Mouse (Mus musculus): ENCODE data around the gene Gab2.

Gene Gab2

DNA sequence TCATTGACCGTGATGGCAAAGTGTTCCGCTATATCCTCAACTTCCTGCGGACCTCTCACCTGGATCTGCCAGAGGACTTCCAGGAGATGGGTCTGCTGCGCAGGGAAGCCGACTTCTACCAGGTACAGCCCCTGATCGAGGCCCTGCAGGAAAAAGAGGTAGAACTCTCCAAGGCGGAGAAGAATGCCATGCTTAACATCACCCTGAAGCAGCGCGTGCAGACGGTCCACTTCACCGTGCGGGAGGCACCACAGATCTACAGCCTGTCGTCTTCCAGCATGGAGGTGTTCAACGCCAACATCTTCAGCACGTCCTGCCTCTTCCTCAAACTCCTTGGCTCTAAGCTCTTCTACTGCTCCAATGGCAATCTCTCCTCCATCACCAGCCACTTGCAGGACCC lies 266.1 kb downstream of the Gab2 start:
- DNase-seq, result no peak

DNA sequence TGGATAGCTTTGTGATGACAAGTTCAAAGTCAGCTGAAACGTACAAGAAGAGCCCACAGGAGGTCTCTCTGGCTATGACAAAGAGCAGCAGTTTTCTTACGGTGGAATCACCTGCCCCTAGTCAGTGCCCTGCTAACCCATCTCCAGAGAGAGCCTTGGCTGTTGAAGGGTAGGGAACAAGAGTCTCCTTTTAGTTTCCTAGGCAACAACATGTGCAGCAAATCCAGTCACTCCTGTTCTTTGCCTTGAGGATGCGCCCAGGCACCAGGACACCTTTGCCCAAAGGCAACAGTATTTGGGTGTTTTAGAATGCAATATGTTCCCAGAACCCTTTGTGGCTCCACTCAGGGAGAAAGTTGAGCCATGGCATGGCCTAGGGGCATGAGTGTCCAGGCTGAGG lies 266.9 kb downstream of the Gab2 start:
- no peak for DNase-seq

DNA sequence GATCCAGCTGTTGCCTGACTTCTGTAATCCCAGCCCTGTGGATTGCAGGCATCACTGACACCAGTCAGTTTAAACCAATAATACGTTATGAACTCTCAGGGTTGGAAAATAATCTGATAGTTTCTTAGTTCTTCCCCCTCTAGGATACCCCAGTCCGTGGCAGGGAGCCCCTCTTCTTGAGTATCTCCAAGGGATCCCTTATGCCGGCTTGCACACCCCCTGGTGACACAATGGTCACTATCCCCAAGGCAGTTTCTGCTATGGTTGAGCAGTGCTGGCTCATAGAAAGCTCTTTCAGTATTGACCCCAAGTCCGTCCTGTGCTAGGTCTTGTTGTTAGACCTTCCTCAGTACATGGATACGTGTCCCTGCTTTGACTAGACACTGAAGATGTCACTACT lies 267.4 kb downstream of the Gab2 start:
- no peak for DNase-seq

DNA sequence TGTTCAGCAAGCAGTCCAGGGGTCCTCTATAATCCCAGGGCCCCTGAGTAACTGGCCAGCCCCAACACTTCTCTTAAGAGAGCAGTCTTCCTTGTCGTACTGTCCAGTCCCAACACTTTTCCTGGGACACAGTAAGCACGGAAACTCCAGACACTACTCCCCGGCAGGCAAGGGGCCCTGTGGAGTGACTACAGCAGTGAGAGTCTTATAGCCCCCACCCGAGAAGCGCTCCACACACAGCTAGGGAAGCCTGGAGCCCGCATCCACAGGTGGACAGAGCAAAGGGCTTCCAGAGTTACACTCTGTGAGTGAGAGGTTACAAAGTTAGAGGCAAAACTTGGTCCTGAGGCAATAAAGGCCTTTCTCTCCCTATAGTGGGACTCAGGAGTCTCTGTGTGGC lies 268.1 kb downstream of the Gab2 start:
- DNase-seq, result no peak

DNA sequence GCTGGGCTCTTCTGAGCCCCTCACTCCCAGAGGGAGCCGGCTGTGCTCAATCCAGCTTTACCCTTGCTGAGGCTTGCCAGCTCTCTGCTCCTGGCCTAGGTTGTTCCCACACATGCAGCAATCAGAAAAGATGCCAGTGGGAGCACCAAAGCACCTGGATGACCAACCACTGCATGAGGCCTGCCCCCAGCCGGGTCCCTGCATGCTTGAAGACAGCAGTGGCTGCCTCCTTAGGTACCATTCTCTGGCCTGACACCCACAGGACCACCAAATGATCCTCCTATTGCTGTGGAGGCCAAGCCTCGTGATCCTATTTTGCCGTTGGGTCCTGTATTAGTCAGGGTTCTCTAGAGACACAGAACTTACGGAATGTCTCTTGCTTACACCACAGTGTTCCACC lies 269.5 kb downstream of the Gab2 start:
- DNase-seq, result no peak

DNA sequence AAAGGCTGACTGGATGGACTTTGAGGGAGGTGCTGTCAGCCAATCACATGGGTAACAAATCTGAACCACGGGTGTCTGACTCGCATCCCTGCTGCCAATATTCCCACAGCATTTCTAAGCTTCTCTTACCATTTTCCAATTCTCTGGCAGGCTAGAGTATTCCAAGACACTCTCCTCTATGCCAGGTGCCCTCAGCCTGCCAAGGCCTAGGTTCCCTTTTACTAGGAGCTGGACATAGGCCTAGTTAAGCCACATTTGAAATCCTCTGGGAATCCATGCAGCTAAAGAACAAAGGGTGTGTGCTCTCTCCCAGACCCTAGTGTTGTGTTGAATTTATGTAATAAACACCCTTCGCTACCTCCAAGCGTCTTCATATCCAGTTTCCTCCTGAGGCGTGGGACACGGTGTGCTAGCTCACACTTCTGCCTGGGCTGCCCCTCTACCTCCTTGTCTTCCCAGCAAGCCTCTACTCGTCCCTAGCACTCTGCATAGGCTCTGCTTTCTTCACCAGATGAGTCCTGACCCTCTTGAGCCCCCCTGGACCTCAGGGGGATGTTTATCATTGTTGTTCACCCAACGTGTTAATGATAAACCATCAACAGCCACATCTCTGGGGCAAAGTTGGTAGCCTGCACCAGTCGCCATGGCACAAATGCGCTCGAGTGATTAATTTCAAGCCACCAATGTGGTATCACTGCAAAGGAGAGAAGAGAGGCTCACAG lies 270.6 kb downstream of the Gab2 start:
- DNase-seq, result no peak

DNA sequence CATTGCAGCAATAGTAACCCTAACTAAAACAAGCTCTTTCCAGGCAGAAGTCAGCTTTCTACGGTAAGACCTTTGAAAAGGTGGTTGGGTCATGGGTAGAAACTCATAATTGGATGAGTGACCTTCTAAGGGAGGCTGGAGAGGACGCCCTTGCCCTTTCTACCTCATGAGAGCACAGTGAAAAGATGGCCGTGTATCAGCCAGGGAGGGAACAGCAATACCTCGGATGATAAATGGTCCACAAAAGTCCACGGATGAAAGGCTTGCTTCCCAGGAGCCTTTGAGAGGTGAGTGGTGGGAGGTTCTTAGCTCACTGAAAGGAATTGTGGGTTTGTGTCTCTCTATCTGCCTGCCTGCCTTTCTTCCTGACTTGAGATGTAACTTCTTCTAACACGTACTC lies 272.0 kb downstream of the Gab2 start:
- DNase-seq, result no peak

DNA sequence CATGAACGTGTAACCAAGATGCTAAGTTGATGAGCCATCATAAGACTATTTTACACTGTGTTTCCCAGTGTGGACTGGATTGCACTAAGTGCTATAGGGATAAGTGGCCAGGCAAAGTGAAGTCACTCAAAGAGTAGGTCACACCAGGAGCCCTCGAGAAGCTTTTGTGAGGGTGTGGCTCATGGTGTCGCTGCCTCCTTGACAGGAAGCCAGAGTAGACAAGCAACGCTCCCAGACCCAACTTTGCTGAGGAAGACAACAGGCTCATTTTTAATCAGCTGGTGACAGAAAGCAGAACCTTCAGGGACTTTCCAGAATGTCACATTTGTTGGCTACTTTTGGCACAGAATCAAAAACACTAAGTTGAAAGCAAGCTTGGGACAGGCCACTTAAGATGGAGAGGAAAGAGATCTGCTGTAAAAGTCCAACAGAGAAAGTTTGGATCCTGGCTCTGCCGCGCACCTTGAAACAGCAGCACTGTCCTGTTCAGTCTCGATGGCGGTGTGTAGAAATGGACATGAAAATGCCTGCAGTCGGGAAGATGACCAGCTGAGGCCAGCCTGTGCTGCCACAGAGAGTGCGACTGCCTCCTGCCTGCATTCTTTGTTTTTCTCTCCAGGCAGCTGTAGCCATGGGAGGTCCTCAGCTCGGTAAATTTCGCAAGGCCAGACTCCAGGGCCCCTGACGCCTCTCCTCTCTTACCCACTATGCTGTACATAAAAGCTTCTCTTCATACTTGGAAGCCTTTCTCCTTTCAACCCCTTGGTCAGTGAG lies 273.9 kb downstream of the Gab2 start:
- peak; percentile 17 to 18 for DNase-seq

DNA sequence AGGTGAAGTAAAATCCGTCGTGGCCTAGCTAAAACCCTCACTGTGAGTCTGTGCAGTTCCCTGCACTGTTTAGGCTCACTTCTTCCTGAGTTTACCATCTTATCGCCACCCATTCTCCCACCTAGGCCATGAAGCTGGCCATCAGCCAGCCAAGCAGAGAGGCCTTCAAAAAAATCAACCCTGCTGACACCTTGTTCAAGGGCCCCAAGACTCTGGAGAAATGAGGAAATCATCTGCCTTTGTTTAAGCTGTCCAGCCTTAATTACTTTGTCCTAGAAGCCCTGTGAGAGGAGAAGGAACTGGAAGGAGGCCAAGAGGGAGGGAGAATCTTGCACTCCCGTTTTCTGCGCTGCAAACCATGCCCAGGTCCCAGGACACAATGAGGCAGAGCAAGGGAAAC lies 274.9 kb downstream of the Gab2 start:
- no peak for DNase-seq

DNA sequence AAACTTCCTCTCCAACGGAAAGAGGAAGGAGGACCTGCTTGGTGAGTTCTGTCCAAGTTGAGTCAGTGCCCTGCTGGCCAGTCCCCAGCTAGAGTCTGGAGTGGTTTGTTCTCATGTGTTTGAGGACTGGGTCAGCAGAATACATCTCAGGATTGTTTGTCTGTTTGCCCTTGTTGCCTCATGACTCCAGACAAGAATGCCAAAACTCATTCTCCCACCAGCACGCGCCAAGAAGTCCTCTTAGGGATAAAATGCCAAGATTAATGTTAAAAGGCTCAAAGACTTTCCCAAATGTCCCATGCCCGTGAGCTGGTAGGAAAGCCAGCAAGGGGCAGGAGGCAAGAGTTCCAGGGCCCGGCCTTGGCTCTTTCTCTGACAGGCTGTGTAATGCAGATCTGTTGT lies 275.5 kb downstream of the Gab2 start:
- DNase-seq, result peak; percentile 20 to 28

DNA sequence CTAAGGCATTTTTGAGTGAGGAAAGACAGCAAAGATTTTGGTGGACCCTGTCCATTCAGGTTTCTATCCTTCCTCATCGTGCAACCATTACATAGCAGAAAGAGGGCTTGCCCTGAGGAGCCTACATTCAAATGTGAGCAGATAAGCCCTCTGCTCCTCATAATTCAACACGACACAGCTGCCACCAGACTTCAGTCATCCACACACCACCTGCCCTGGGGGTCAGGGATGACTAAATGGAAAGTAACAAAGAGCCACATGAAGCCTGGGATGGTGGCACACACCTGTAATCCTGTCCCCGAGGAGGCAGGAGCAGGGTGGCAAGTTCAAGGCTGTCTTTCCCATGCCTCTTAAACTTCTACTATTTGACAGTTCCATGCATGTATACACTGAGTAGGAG lies 276.5 kb downstream of the Gab2 start:
- no peak for DNase-seq

DNA sequence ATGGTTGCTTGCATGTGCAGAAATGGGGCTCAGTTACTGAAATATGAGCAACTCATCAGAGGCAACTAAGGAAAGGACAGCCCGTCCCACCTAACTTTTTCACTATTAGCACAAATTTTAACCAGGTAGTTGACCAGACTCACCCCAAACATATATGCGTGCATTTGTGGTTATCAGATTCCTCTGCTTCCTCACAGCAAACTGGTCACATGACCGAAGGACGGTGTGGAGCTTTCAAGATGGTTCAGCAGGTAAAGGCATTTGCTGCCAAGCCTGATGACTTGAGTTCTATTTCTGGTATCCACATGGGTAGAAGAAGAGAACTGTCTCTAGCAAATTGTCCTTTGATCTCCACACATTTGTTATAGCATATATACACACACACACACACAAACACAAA lies 277.0 kb downstream of the Gab2 start:
- no peak for DNase-seq

All from kidney, postnatal 36 days (tissue).